Mouse (Mus musculus): ENCODE data around the gene Rabep1. TPM values are rescaled to one million over a fixed set of nuclear protein-coding genes. Genes with fewer than 3 reads are reported as not detected.
A peak's percentile ranks its signal among the peaks of the same experiment; 100 is the strongest.

The Rabep1 gene
- 46.2 and 46.3 TPM in 2 replicates for polyA plus RNA-seq (2015; fragmentation: Nextera tagmentation; extraction: Ambion mirVana)

GRCm38 (mm10) chr11:70844559-70845456 lies at the start of gene Rabep1:
Rabep1 (plus strand) TSS chr11:70844778.
- H3K27me3 ChIP-seq = no peaks in the 10 kb centered on the region
- H3K4me2 ChIP-seq = peak within 1 kb of the TSS; percentile 82
- no peaks in the 10 kb centered on the region for H3K9me3 ChIP-seq
- WGBS = under 1% methylated on average over 77 of the region's 88 CpGs
- H3K27ac ChIP-seq = peak within 1 kb of the TSS; percentile 85
- peaks cover 20% of the 10 kb centered on the region for H3K4me1 ChIP-seq
- peak within 1 kb of the TSS; percentile 95 for H3K4me3 ChIP-seq
- ATAC-seq (ENCODE audit: insufficient number of reproducible peaks, insufficient read depth, low FRiP score, low TSS enrichment, low read depth) = peak; percentile 95
- H3K36me3 ChIP-seq = no peaks in the 10 kb centered on the region
- H3K9ac ChIP-seq = peak within 1 kb of the TSS; percentile 92

DNA sequence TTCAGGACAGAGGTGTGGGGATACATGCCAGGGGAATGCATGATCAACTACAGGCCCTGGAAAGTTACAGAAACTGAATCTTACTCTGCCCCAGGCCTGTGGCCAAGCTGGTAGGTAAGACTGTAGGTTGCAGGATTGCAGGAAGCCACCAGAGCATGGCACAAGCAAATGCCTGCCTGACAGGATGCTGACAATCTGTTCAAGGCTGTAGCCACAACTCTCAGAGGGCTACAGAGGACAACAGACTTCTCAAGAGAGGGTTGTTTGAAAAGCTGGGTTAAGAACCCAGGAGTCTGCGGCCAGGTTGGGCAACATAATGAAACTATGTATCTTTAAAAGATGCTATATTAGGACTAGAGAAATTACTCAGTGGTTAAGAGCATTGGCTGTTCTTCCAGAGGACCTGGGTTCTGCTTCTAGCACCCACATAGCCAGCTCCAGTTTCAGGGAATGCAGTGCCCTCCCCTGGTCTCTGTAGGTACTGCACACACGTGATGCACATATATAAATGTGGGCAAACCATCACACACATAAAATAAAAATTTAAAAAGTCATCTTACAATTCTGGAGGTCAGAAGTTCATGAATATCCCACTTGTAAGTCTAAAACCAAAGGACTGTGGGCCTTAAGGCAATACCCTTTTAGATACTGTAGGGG lies 42.2 kb upstream of the Rabep1 start:
- no peaks in the 10 kb centered on the region for H3K4me1 ChIP-seq
- no peak overlapping the region for H3K4me2 ChIP-seq
- ATAC-seq (ENCODE audit: insufficient number of reproducible peaks, insufficient read depth, low FRiP score, low TSS enrichment, low read depth) = no peak
- H3K36me3 ChIP-seq = no peaks in the 10 kb centered on the region
- H3K27ac ChIP-seq = no peak overlapping the region
- no peak overlapping the region for H3K4me3 ChIP-seq
- no peaks in the 10 kb centered on the region for H3K9me3 ChIP-seq
- H3K9ac ChIP-seq = no peak overlapping the region
- 94% methylated on average over 2 of the region's 2 CpGs for WGBS
- no peaks in the 10 kb centered on the region for H3K27me3 ChIP-seq

- no peak for ATAC-seq (ENCODE audit: insufficient number of reproducible peaks, insufficient read depth, low FRiP score, low TSS enrichment, low read depth)
- Histone ChIP-seq H3K27me3 (no peaks in the 10 kb centered on the region), H3K9me3 (no peaks in the 10 kb centered on the region), H3K4me3 (no peak overlapping the region), H3K9ac (no peak overlapping the region), H3K36me3 (no peaks in the 10 kb centered on the region), H3K27ac (no peak overlapping the region), H3K4me2 (no peak overlapping the region), H3K4me1 (no peaks in the 10 kb centered on the region)
- WGBS = 71% methylated on average over 2 of the region's 2 CpGs
These were observed 41.7 kb upstream of the Rabep1 start for GRCm38 (mm10) chr11:70802865-70803261.

DNA sequence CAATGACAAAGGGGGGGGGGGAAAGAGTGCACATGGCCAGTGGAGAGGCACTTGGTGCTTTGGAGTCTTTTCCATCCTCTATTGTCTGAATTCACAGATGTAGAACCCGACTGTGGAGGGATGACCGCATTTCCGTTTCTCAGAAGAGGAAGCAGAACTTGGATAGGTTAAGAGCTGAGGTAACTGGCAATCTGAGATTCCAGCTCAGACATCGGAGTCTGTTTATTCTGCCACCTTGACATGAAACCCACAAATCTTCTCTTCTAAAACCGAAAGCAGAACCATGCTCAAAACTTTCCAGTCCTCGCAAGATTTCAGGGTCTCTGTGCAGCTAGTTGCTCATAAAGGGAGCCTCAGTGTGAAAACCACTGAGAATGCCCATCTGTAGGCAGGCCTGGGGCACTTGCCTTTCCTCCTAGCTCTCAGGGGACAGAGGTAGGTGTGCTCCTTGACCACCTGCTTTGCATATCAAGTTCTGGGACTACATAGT lies 40.8 kb upstream of the Rabep1 start:
- Histone ChIP-seq H3K9ac (no peak overlapping the region), H3K36me3 (no peaks in the 10 kb centered on the region), H3K4me2 (no peak overlapping the region), H3K4me1 (no peaks in the 10 kb centered on the region), H3K4me3 (no peak overlapping the region), H3K27me3 (no peaks in the 10 kb centered on the region), H3K27ac (no peak overlapping the region), H3K9me3 (no peaks in the 10 kb centered on the region)
- 76% methylated on average over 6 of the region's 6 CpGs for WGBS
- ATAC-seq (ENCODE audit: insufficient number of reproducible peaks, insufficient read depth, low FRiP score, low TSS enrichment, low read depth) = no peak

- 83% methylated on average over 3 of the region's 3 CpGs for WGBS
- Histone ChIP-seq H3K36me3 (no peaks in the 10 kb centered on the region), H3K9me3 (no peaks in the 10 kb centered on the region), H3K9ac (no peak overlapping the region), H3K4me3 (no peak overlapping the region), H3K27me3 (no peaks in the 10 kb centered on the region), H3K4me1 (no peaks in the 10 kb centered on the region), H3K27ac (no peak overlapping the region), H3K4me2 (no peak overlapping the region)
- ATAC-seq (ENCODE audit: insufficient number of reproducible peaks, insufficient read depth, low FRiP score, low TSS enrichment, low read depth) = no peak
These were observed 40.2 kb upstream of the Rabep1 start for GRCm38 (mm10) chr11:70804395-70804794.

GRCm38 (mm10) chr11:70805641-70806175 lies 38.9 kb upstream of the Rabep1 start:
- ATAC-seq (ENCODE audit: insufficient number of reproducible peaks, insufficient read depth, low FRiP score, low TSS enrichment, low read depth) = no peak
- 81% methylated on average over 8 of the region's 8 CpGs for WGBS
- H3K27me3 ChIP-seq = no peaks in the 10 kb centered on the region
- no peak overlapping the region for H3K4me2 ChIP-seq
- H3K4me1 ChIP-seq = no peaks in the 10 kb centered on the region
- no peaks in the 10 kb centered on the region for H3K9me3 ChIP-seq
- no peak overlapping the region for H3K9ac ChIP-seq
- H3K4me3 ChIP-seq = no peak overlapping the region
- H3K36me3 ChIP-seq = no peaks in the 10 kb centered on the region
- H3K27ac ChIP-seq = no peak overlapping the region

GRCm38 (mm10) chr11:70806697-70807096 lies 37.9 kb upstream of the Rabep1 start:
- Histone ChIP-seq H3K27ac (no peak overlapping the region), H3K4me2 (no peak overlapping the region), H3K9me3 (no peaks in the 10 kb centered on the region), H3K27me3 (no peaks in the 10 kb centered on the region), H3K4me1 (no peaks in the 10 kb centered on the region), H3K9ac (no peak overlapping the region), H3K36me3 (no peaks in the 10 kb centered on the region), H3K4me3 (no peak overlapping the region)
- no peak for ATAC-seq (ENCODE audit: insufficient number of reproducible peaks, insufficient read depth, low FRiP score, low TSS enrichment, low read depth)
- 90% methylated on average over 4 of the region's 4 CpGs for WGBS

- Histone ChIP-seq H3K4me1 (no peaks in the 10 kb centered on the region), H3K4me2 (no peak overlapping the region), H3K27me3 (no peaks in the 10 kb centered on the region), H3K4me3 (no peak overlapping the region), H3K9me3 (no peaks in the 10 kb centered on the region), H3K36me3 (no peaks in the 10 kb centered on the region), H3K9ac (no peak overlapping the region), H3K27ac (no peak overlapping the region)
- no peak for ATAC-seq (ENCODE audit: insufficient number of reproducible peaks, insufficient read depth, low FRiP score, low TSS enrichment, low read depth)
- WGBS = 81% methylated on average over 4 of the region's 4 CpGs
These were observed 36.9 kb upstream of the Rabep1 start for GRCm38 (mm10) chr11:70807630-70808029.

DNA sequence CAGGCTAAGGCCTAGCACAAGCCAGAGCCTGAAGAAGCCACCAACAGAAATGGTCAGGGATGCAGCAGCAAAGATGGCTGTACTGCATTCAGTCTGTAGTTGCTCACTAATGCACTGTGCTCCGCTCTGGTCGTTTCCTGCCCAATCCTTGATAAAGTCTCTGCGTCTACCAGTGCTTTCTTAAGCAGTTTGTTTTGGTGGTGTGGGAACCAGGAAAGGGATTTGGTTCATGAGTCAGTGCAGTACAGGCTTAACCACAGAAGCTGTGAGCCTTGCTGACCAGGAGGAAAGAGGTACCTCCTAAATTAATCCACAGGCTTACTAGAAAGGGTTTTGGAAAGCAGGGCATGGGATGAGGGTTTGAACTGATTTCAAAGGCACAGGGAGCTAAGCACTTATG lies 36.5 kb upstream of the Rabep1 start:
- no peaks in the 10 kb centered on the region for H3K4me1 ChIP-seq
- no peaks in the 10 kb centered on the region for H3K9me3 ChIP-seq
- H3K4me3 ChIP-seq = no peak overlapping the region
- ATAC-seq (ENCODE audit: insufficient number of reproducible peaks, insufficient read depth, low FRiP score, low TSS enrichment, low read depth) = no peak
- H3K4me2 ChIP-seq = no peak overlapping the region
- no peaks in the 10 kb centered on the region for H3K27me3 ChIP-seq
- H3K27ac ChIP-seq = no peak overlapping the region
- no peaks in the 10 kb centered on the region for H3K36me3 ChIP-seq
- WGBS = 68% methylated on average over 3 of the region's 3 CpGs
- H3K9ac ChIP-seq = no peak overlapping the region

DNA sequence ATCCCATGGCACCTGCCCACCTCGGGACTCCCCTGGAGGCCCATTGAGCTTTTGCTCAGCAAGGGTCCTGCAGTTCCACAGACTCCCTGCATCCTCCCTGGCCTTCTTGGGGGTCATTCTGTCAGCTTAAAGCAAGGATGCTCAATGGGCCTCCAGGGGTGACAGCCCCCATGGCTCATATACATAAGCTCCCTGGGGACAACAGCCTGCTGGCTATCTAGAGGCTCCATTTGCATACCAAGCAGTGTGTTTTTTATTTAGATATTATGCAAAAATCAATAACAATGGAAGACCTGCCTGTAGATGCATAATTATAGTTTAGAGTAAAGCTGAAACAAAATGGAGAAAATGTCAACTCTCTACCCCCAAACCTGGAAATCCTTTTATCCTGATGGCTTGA lies 35.6 kb upstream of the Rabep1 start:
- Histone ChIP-seq H3K27me3 (no peaks in the 10 kb centered on the region), H3K4me1 (no peaks in the 10 kb centered on the region), H3K4me3 (no peak overlapping the region), H3K9me3 (no peaks in the 10 kb centered on the region), H3K4me2 (no peak overlapping the region), H3K9ac (no peak overlapping the region), H3K36me3 (no peaks in the 10 kb centered on the region), H3K27ac (no peak overlapping the region)
- no peak for ATAC-seq (ENCODE audit: insufficient number of reproducible peaks, insufficient read depth, low FRiP score, low TSS enrichment, low read depth)
- 26% methylated on average over 1 of the region's 1 CpGs for WGBS

GRCm38 (mm10) chr11:70811041-70811440 lies 33.5 kb upstream of the Rabep1 start:
- Histone ChIP-seq H3K4me3 (no peak overlapping the region), H3K9me3 (no peaks in the 10 kb centered on the region), H3K4me1 (no peaks in the 10 kb centered on the region), H3K9ac (no peak overlapping the region), H3K4me2 (no peak overlapping the region), H3K27me3 (no peaks in the 10 kb centered on the region), H3K27ac (no peak overlapping the region), H3K36me3 (no peaks in the 10 kb centered on the region)
- WGBS = 88% methylated on average over 5 of the region's 5 CpGs
- ATAC-seq (ENCODE audit: insufficient number of reproducible peaks, insufficient read depth, low FRiP score, low TSS enrichment, low read depth) = no peak
